Mouse (Mus musculus) ES-Bruce4 (cell line): Measurements from ENCODE around the gene Atf7. TPM values are rescaled to one million over a fixed set of nuclear protein-coding genes. Genes with fewer than 3 reads are reported as not detected.

Experiments used
- H3K27ac ChIP-seq: 2 replicates; pipeline ENCODE4 v1.5.1; 2012; ENCODE audit warnings: low read length, inconsistent platforms; ENCODE audit not compliant: insufficient read depth
- H3K27me3 ChIP-seq: 2 replicates; pipeline ENCODE4 v1.6.1; 2012; ENCODE audit warnings: mild to moderate bottlenecking, low read length, inconsistent platforms; ENCODE audit not compliant: control insufficient read depth, poor library complexity, insufficient read depth, severe bottlenecking
- H3K36me3 ChIP-seq: 2 replicates; pipeline ENCODE4 v1.6.1; 2012; ENCODE audit warnings: inconsistent platforms, mild to moderate bottlenecking, low read length, moderate library complexity; ENCODE audit not compliant: control insufficient read depth, poor library complexity, insufficient read depth, severe bottlenecking
- H3K4me1 ChIP-seq: one replicate; pipeline ENCODE4 v1.8.1; 2011; ENCODE audit warnings: low read length; ENCODE audit not compliant: control insufficient read depth, insufficient read depth
- H3K4me3 ChIP-seq: 2 replicates; pipeline ENCODE4 v1.5.1; 2011; ENCODE audit warnings: low read depth, mild to moderate bottlenecking, low read length
- H3K9ac ChIP-seq: 2 replicates; pipeline ENCODE4 v1.6.1; 2012; ENCODE audit warnings: low read depth, mild to moderate bottlenecking, inconsistent platforms; ENCODE audit not compliant: poor library complexity, severe bottlenecking
- H3K9me3 ChIP-seq: replicated peaks from 2 replicates; pipeline ENCODE4 v1.6.1; 2012; ENCODE audit warnings: mild to moderate bottlenecking, low read length, inconsistent platforms; ENCODE audit not compliant: control insufficient read depth, poor library complexity, insufficient read depth, severe bottlenecking
- CTCF ChIP-seq: IDR thresholded peaks from one replicate; pipeline ENCODE4 v1.8.1; 2011; ENCODE audit warnings: low read depth, low read length
- EP300 ChIP-seq: IDR thresholded peaks from 2 replicates; pipeline ENCODE4 v1.6.1; 2011; ENCODE audit warnings: low read depth, low read length; ENCODE audit not compliant: insufficient read depth
- POLR2A ChIP-seq: IDR thresholded peaks from one replicate; pipeline ENCODE4 v1.8.1; 2011; ENCODE audit warnings: low read length; ENCODE audit not compliant: insufficient read depth
- polyA plus RNA-seq: library from polyadenylated mRNA; stranded (reverse); fragments of >200 nt; gene quantifications from 2 replicates; pipeline ENCODE4 v1.2.4, GENCODE M21; 2011; ENCODE audit warnings: low read depth; ENCODE audit not compliant: missing spikeins, insufficient read depth, insufficient read length

The Atf7 gene
- polyA plus RNA-seq, 1 experiment, result 40.2 TPM

DNA sequence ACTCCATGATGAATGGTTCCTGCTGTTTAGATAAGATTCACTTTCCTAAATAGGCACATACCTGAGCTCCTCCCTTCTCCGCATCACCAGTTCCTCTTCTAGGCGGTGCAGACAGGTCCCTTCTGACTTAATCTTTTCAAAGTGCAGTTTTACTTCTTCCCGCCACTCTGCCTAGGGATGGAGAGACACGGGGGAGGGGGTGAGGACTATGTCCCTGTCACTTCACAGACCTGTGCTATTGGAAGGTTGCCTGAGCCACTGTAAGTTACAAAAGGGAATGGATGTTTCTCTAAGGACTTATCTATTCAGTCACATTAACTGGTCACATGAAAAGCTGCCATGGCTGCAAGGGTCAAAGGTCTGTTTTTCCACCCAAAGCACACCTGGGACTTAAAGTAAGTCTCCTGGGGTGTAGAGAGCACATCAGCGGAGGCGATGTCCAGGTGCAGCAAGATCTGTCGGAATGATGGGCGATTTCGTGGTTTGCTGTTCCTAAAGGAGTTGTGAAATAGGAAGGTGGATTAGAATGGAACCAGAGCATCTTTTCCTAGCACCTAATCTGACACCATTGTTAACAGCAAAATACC is 122.9 kb downstream of the Atf7 start:
- TF ChIP-seq POLR2A (no peak), CTCF (no peak), EP300 (no peak)
- peaks cover 70% of the 10 kb centered on the region for H3K36me3 ChIP-seq
- no peaks in the 10 kb centered on the region for H3K27me3 ChIP-seq
- peaks cover 2% of the 10 kb centered on the region for H3K4me1 ChIP-seq
- H3K9ac ChIP-seq, result no peak overlapping the region
- no peak overlapping the region for H3K4me3 ChIP-seq
- no peak overlapping the region for H3K27ac ChIP-seq
- no peaks in the 10 kb centered on the region for H3K9me3 ChIP-seq

- H3K27ac ChIP-seq, result peak overlapping the region; percentile 37; the same call in 1 of the 2 replicates
- H3K4me1 ChIP-seq, result peaks cover 2% of the 10 kb centered on the region
- H3K4me3 ChIP-seq, result no peak overlapping the region
- H3K9ac ChIP-seq, result no peak overlapping the region
- H3K27me3 ChIP-seq, result no peaks in the 10 kb centered on the region
- TF ChIP-seq CTCF (no peak), POLR2A (no peak), EP300 (no peak)
- peaks cover 80% of the 10 kb centered on the region for H3K36me3 ChIP-seq
- H3K9me3 ChIP-seq, result no peaks in the 10 kb centered on the region
Observed at GRCm38 (mm10) chr15:102501084-102501814, 124.0 kb downstream of the Atf7 start.

DNA sequence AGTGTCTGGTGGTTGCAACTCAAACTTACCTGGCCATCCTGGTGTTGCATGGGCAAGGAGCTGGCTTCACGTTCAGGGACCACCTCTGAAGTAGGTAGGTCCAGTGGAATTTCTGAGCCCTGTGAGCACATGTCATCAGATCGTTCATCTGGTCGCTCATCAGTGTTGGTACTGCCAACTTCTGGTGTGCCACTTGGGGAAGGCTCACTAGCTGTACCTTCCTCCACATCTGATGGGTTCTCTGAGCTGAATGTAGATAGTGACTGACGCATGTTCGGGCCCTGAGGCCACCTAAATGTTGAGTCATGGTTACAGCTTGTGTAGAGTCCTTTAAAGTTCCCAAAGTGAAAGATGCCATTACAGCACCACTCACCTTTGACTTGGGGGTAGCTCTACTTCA is 124.8 kb downstream of the Atf7 start:
- no peak overlapping the region for H3K4me3 ChIP-seq
- peaks cover 2% of the 10 kb centered on the region for H3K4me1 ChIP-seq
- H3K9ac ChIP-seq, result no peak overlapping the region
- H3K27me3 ChIP-seq, result no peaks in the 10 kb centered on the region
- TF ChIP-seq CTCF (no peak), POLR2A (no peak), EP300 (no peak)
- H3K27ac ChIP-seq, result no peak overlapping the region
- peaks cover 86% of the 10 kb centered on the region for H3K36me3 ChIP-seq
- no peaks in the 10 kb centered on the region for H3K9me3 ChIP-seq

- Histone ChIP-seq H3K36me3 (peaks cover 93% of the 10 kb centered on the region), H3K4me1 (no peaks in the 10 kb centered on the region), H3K4me3 (no peak overlapping the region), H3K9ac (no peak overlapping the region), H3K27ac (no peak overlapping the region), H3K9me3 (no peaks in the 10 kb centered on the region), H3K27me3 (no peaks in the 10 kb centered on the region)
- TF ChIP-seq CTCF, result no peak
- TF ChIP-seq POLR2A, result no peak
- TF ChIP-seq EP300, result no peak
Observed at GRCm38 (mm10) chr15:102499851-102500250, 125.4 kb downstream of the Atf7 start.

DNA sequence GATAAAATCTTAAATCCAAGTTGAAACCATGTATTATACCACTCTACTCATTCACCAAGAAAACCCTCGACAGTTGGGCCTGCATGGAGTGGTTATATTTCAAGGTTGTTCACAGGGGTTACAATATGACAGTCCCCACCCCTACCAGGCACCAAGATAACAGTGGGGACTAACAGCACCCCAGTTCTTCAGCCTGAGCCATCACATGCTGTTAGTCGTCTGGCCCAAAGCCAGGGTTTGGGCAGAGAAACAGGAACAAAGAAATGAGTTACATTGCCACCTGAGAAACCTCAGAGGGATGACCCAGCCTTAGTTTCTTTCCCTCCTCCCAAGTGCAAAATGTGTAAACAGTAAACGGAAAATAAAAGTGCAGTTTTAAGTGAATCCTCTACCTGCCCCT is 125.9 kb downstream of the Atf7 start:
- no peak overlapping the region for H3K9ac ChIP-seq
- no peaks in the 10 kb centered on the region for H3K27me3 ChIP-seq
- H3K4me1 ChIP-seq, result no peaks in the 10 kb centered on the region
- H3K27ac ChIP-seq, result no peak overlapping the region
- H3K4me3 ChIP-seq, result no peak overlapping the region
- peaks cover 96% of the 10 kb centered on the region for H3K36me3 ChIP-seq
- H3K9me3 ChIP-seq, result no peaks in the 10 kb centered on the region
- TF ChIP-seq POLR2A, result no peak
- TF ChIP-seq CTCF, result no peak
- no peak for TF ChIP-seq EP300

- Histone ChIP-seq H3K9ac (no peak overlapping the region), H3K4me3 (no peak overlapping the region), H3K9me3 (no peaks in the 10 kb centered on the region), H3K27me3 (no peaks in the 10 kb centered on the region), H3K27ac (no peak overlapping the region), H3K36me3 (peaks cover 96% of the 10 kb centered on the region), H3K4me1 (no peaks in the 10 kb centered on the region)
- TF ChIP-seq POLR2A, result no peak
- no peak for TF ChIP-seq EP300
- TF ChIP-seq CTCF, result no peak
Observed at GRCm38 (mm10) chr15:102498322-102498721, 126.9 kb downstream of the Atf7 start.
